Mouse (Mus musculus) CD4-positive, CD25-positive, alpha-beta regulatory T cell (primary cell): ENCODE results near the gene Krtdap. TPM values are rescaled to one million over a fixed set of nuclear protein-coding genes. Genes with fewer than 3 reads are reported as not detected.

Experiments
- polyA plus RNA-seq: library from polyadenylated mRNA; unstranded; fragments of 100-300 nt; shearing (Covaris generic); gene quantifications from one replicate; pipeline ENCODE4 v1.2.1, GENCODE M21; 2017

The Krtdap gene
- polyA plus RNA-seq = not detected

DNA sequence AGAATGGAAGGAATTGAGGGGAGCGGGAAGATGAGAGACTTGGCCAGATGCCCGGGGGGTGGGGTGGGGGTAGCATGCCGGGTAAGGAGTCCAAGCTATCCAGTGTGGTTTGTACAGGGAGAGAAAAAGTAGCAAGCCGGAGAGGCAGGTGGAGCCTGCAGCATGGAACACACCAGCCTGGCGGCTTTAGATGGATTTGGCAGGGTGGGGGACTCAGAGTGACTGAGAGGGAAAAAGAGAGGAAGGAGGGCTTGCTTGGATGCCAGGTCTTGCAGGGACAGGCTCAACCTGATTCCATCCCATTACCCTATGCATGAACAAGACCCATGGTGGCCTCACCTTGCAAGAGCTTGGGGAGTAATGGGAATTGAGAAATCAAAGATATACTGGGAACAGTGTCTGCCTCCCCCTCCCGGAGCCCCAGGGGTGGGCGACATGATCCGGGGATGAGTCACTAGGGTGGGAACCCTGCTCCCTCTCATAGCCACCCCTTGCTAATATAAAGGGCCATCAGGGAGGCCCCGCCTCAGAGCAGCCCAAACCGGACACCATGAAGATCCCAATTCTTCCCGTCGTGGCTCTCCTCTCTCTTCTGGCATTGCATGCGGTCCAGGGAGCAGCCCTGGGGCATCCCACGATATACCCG lies at the start of gene Krtdap:
Gene Krtdap, plus strand, starts transcription at position 520 of the 646 bp plus-strand sequence.

DNA sequence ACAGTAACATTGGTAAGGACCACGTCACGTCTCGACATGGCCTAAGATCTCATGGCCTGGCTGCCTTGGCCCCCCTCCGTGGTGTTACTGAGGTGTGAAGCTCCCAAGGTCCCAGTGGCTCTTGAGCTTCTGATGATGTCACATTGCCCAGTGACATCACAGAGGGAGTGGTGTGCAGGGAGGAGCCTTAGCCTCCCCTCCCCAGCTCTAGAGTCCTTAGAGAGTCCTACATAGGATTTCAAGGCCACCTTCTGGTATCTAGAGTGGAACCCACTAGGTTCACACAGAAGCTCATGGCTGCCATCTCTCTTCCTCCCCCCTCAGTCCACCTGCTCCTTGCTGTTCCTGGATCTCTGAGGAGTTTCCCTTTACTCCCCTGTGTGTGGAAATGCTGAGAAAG lies 44.1 kb upstream of the Krtdap start, which contains the start of gene Gapdhs:
Gene Gapdhs, minus strand, starts transcription at position 65 of the 400 bp plus-strand sequence.

DNA sequence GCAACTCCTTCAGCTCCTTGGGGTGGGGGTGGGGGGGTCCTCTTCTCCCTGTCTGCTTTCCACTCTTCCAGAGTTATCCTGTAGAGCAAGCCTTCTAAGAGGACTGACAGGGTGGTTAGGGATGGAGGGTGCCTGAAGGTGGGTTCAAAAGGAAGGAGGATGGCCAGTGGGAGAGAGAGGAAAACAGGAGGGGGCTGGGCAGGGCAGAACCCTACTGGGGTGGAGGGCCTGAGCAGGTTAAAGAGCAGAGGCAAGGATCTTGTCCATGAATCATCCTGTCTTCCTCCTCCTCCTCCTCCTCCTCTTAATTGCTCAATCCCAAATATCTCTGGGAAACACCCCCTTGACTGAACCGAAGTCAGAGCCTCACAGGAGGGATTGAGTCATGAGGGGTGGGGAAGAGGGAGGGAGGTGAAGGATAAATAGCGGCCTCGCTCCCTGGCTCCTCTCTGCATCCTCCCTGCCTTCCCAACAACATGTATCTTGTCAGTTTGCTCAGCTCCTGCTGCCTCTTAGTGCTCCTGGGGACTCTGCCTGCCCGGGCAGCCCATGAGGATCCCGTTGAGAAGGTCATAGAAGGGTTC lies 36.5 kb upstream of the Krtdap start, which contains the start of gene Sbsn:
Gene Sbsn, plus strand, starts transcription at position 386 of the 584 bp plus-strand sequence.

DNA sequence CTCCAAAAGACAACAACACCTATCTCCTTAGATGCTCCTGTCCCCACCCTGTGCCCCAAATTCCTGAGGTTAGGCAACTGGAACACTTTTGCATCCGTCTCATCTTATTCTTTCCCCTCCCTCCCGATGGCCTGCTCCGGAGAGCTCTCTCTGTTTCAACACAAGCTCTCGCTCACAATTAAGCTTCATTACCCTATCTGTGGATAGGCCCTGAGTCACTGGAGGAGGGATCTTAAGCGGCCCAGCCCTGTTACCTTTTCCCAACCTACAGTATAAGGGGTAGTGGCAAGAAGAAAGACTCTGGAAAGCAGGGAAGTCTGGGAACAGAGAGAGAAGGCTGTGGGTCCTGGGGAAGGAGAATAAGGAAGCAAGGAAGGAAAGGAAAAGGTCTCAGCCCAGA lies 24.2 kb upstream of the Krtdap start, which contains the start of gene Dmkn:
Gene Dmkn, plus strand, starts transcription at position 301 of the 400 bp plus-strand sequence.

DNA sequence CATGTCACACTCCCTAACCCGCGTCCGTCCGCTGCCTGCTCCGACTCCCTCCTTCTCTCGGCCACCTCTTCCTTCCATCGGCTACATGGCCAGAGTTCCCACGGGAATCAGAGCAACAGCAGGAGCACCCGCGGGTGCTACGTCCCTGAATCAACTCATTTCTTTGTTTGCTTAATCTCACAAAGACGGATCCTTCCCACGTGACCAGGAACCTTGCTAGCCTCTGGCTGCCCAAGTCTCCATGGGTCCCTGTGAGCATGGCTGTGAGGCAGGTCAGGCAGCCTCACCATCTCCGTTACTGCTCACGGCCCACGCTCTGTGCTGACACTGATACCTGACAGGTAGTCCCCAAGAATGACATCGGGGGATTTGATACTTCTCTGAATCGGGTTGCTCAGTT lies 36.0 kb downstream of the Krtdap start, which contains the start of gene Ffar2:
Gene Ffar2, minus strand, starts transcription at position 101 of the 400 bp plus-strand sequence.

Other genes with a start within 250 kb of the Krtdap start
- 4.2 TPM for gene Hspb6, start 235.7 kb upstream of the Krtdap start, polyA plus RNA-seq
- 9.9 TPM for gene Proser3, start 235.6 kb upstream of the Krtdap start, polyA plus RNA-seq
- 89.4 TPM for gene Lin37, start 228.1 kb upstream of the Krtdap start, polyA plus RNA-seq
- gene U2af1l4, start 224.6 kb upstream of the Krtdap start, polyA plus RNA-seq = 47.2 TPM
- gene Gm49396, start 224.6 kb upstream of the Krtdap start, polyA plus RNA-seq = 86.6 TPM
- gene Psenen, start 224.3 kb upstream of the Krtdap start, polyA plus RNA-seq = 217 TPM
- gene Igflr1, start 222.5 kb upstream of the Krtdap start, polyA plus RNA-seq = 150 TPM
- gene Kmt2b, start 199.2 kb upstream of the Krtdap start, polyA plus RNA-seq = 15.9 TPM
- gene Zbtb32, start 189.0 kb upstream of the Krtdap start, polyA plus RNA-seq = 11.7 TPM
- 0.83 TPM for gene Upk1a, start 175.0 kb upstream of the Krtdap start, polyA plus RNA-seq
- gene Cox6b1, start 161.7 kb upstream of the Krtdap start, polyA plus RNA-seq = 581 TPM
- not detected for gene Etv2, start 152.0 kb upstream of the Krtdap start, polyA plus RNA-seq
- 204 TPM for gene Rbm42, start 137.6 kb upstream of the Krtdap start, polyA plus RNA-seq
- 37.3 TPM for gene Haus5, start 122.9 kb upstream of the Krtdap start, polyA plus RNA-seq
- gene Pmis2, start 116.3 kb upstream of the Krtdap start, polyA plus RNA-seq = not detected
- not detected for gene 2200002J24Rik, start 89.0 kb upstream of the Krtdap start, polyA plus RNA-seq
- gene Atp4a, start 75.7 kb upstream of the Krtdap start, polyA plus RNA-seq = not detected
- 116 TPM for gene Tmem147, start 58.4 kb upstream of the Krtdap start, polyA plus RNA-seq
- 0.36 TPM for gene Gapdhs, start 44.2 kb upstream of the Krtdap start, polyA plus RNA-seq
- 1.1 TPM for gene Sbsn, start 36.4 kb upstream of the Krtdap start, polyA plus RNA-seq
- gene Dmkn, start 24.1 kb upstream of the Krtdap start, polyA plus RNA-seq = not detected
- gene Ffar2, start 35.9 kb downstream of the Krtdap start, polyA plus RNA-seq = 0.26 TPM
- gene Ffar3, start 68.3 kb downstream of the Krtdap start, polyA plus RNA-seq = not detected
- 0.07 TPM for gene Ffar1, start 73.7 kb downstream of the Krtdap start, polyA plus RNA-seq
- gene Cd22, start 92.4 kb downstream of the Krtdap start, polyA plus RNA-seq = 4.2 TPM
- 0.12 TPM for gene Mag, start 127.0 kb downstream of the Krtdap start, polyA plus RNA-seq
- not detected for gene Hamp2, start 136.8 kb downstream of the Krtdap start, polyA plus RNA-seq
- not detected for gene Hamp, start 156.1 kb downstream of the Krtdap start, polyA plus RNA-seq
- 11.1 TPM for gene Usf2, start 168.9 kb downstream of the Krtdap start, polyA plus RNA-seq
- 4.6 TPM for gene Lsr, start 185.6 kb downstream of the Krtdap start, polyA plus RNA-seq
- gene Fam187b, start 185.9 kb downstream of the Krtdap start, polyA plus RNA-seq = 0.59 TPM